Mouse (Mus musculus): ENCODE data around the gene Adgre5. TPM values are rescaled to one million over a fixed set of nuclear protein-coding genes. Genes with fewer than 3 reads are reported as not detected.

Adgre5 gene
- polyA plus RNA-seq, 1 experiment from 2014 or later = 39.5 TPM

- H3K4me3 ChIP-seq (ENCODE audit: low read length) = no peak overlapping the region
- WGBS = 50% methylated on average over 2 of the region's 2 CpGs
- H3K9ac ChIP-seq (ENCODE audit: low read length) = no peak overlapping the region
- H3K27me3 ChIP-seq (ENCODE audit: control insufficient read depth, insufficient read depth, low read length) = no peaks in the 10 kb centered on the region
- no peak overlapping the region for H3K4me2 ChIP-seq (ENCODE audit: low read depth, low read length)
- no peak for ATAC-seq (replicated peaks; ENCODE audit: extremely low read depth, insufficient read depth, low FRiP score)
- H3K4me1 ChIP-seq (ENCODE audit: control insufficient read depth, insufficient read depth, low read length) = no peaks in the 10 kb centered on the region
- no peak overlapping the region for H3K27ac ChIP-seq (ENCODE audit: low read length)
- H3K9me3 ChIP-seq (replicated peaks; ENCODE audit: control insufficient read depth, low read length) = peaks cover 5% of the 10 kb centered on the region
- no peaks in the 10 kb centered on the region for H3K36me3 ChIP-seq (ENCODE audit: control insufficient read depth, insufficient read depth)
Observed at GRCm38 (mm10) chr8:83759231-83759759, 18.2 kb upstream of the Adgre5 start.

- Histone ChIP-seq H3K4me3 (ENCODE audit: low read length) (no peak overlapping the region), H3K27me3 (ENCODE audit: control insufficient read depth, insufficient read depth, low read length) (no peaks in the 10 kb centered on the region; the same call in 1 of the 2 replicates), H3K4me1 (ENCODE audit: control insufficient read depth, insufficient read depth, low read length) (no peaks in the 10 kb centered on the region), H3K9me3 (replicated peaks; ENCODE audit: control insufficient read depth, low read length) (peaks cover 5% of the 10 kb centered on the region), H3K36me3 (ENCODE audit: control insufficient read depth, insufficient read depth) (no peaks in the 10 kb centered on the region), H3K9ac (ENCODE audit: low read length) (no peak overlapping the region), H3K4me2 (ENCODE audit: low read depth, low read length) (no peak overlapping the region), H3K27ac (ENCODE audit: low read length) (no peak overlapping the region)
- WGBS = 58% methylated on average over 5 of the region's 5 CpGs
- no peak for ATAC-seq (replicated peaks; ENCODE audit: extremely low read depth, insufficient read depth, low FRiP score)
Observed at GRCm38 (mm10) chr8:83758298-83758697, 17.2 kb upstream of the Adgre5 start.

GRCm38 (mm10) chr8:83757084-83757607 lies 16.0 kb upstream of the Adgre5 start:
- ATAC-seq (replicated peaks; ENCODE audit: extremely low read depth, insufficient read depth, low FRiP score) = no peak
- WGBS = 68% methylated on average over 6 of the region's 6 CpGs
- Histone ChIP-seq H3K9ac (ENCODE audit: low read length) (no peak overlapping the region), H3K36me3 (ENCODE audit: control insufficient read depth, insufficient read depth) (no peaks in the 10 kb centered on the region), H3K27me3 (ENCODE audit: control insufficient read depth, insufficient read depth, low read length) (no peaks in the 10 kb centered on the region; the same call in 1 of the 2 replicates), H3K27ac (ENCODE audit: low read length) (no peak overlapping the region), H3K4me1 (ENCODE audit: control insufficient read depth, insufficient read depth, low read length) (no peaks in the 10 kb centered on the region), H3K4me2 (ENCODE audit: low read depth, low read length) (no peak overlapping the region), H3K9me3 (replicated peaks; ENCODE audit: control insufficient read depth, low read length) (peaks cover 5% of the 10 kb centered on the region), H3K4me3 (ENCODE audit: low read length) (no peak overlapping the region)

- Histone ChIP-seq H3K9me3 (replicated peaks; ENCODE audit: control insufficient read depth, low read length) (peaks cover 5% of the 10 kb centered on the region), H3K4me1 (ENCODE audit: control insufficient read depth, insufficient read depth, low read length) (no peaks in the 10 kb centered on the region), H3K4me2 (ENCODE audit: low read depth, low read length) (no peak overlapping the region), H3K36me3 (ENCODE audit: control insufficient read depth, insufficient read depth) (no peaks in the 10 kb centered on the region), H3K9ac (ENCODE audit: low read length) (no peak overlapping the region), H3K27me3 (ENCODE audit: control insufficient read depth, insufficient read depth, low read length) (no peaks in the 10 kb centered on the region; the same call in 1 of the 2 replicates), H3K27ac (ENCODE audit: low read length) (no peak overlapping the region), H3K4me3 (ENCODE audit: low read length) (no peak overlapping the region)
- no peak for ATAC-seq (replicated peaks; ENCODE audit: extremely low read depth, insufficient read depth, low FRiP score)
- 95% methylated on average over 3 of the region's 3 CpGs for WGBS
Observed at GRCm38 (mm10) chr8:83756273-83756672, 15.1 kb upstream of the Adgre5 start.

- WGBS = 41% methylated on average over 3 of the region's 3 CpGs
Observed at GRCm38 (mm10) chr8:83754149-83754548, 13.0 kb upstream of the Adgre5 start.

GRCm38 (mm10) chr8:83749265-83749664 lies 8.1 kb upstream of the Adgre5 start:
- ATAC-seq (replicated peaks; ENCODE audit: extremely low read depth, insufficient read depth, low FRiP score) = no peak
- H3K4me2 ChIP-seq (ENCODE audit: low read depth, low read length) = no peak overlapping the region; the same call in 1 of the 2 replicates
- H3K27me3 ChIP-seq (ENCODE audit: control insufficient read depth, insufficient read depth, low read length) = no peaks in the 10 kb centered on the region; the same call in 1 of the 2 replicates
- no peaks in the 10 kb centered on the region for H3K36me3 ChIP-seq (ENCODE audit: control insufficient read depth, insufficient read depth)
- H3K27ac ChIP-seq (ENCODE audit: low read length) = peak overlapping the region; percentile 95
- no peaks in the 10 kb centered on the region for H3K9me3 ChIP-seq (replicated peaks; ENCODE audit: control insufficient read depth, low read length)
- 76% methylated on average over 9 of the region's 9 CpGs for WGBS
- no peak overlapping the region for H3K4me3 ChIP-seq (ENCODE audit: low read length)
- H3K9ac ChIP-seq (ENCODE audit: low read length) = no peak overlapping the region
- H3K4me1 ChIP-seq (ENCODE audit: control insufficient read depth, insufficient read depth, low read length) = peaks cover 21% of the 10 kb centered on the region

More at GRCm38 (mm10) chr8:83754149-83754548, 13.0 kb upstream of the Adgre5 start:
- no peak overlapping the region for H3K9ac ChIP-seq (ENCODE audit: low read length)
- no peak overlapping the region for H3K4me3 ChIP-seq (ENCODE audit: low read length)
- H3K4me2 ChIP-seq (ENCODE audit: low read depth, low read length) = no peak overlapping the region
- H3K27ac ChIP-seq (ENCODE audit: low read length) = no peak overlapping the region
- H3K27me3 ChIP-seq (ENCODE audit: control insufficient read depth, insufficient read depth, low read length) = no peaks in the 10 kb centered on the region; the same call in 1 of the 2 replicates
- no peak for ATAC-seq (replicated peaks; ENCODE audit: extremely low read depth, insufficient read depth, low FRiP score)
- peaks cover 5% of the 10 kb centered on the region for H3K9me3 ChIP-seq (replicated peaks; ENCODE audit: control insufficient read depth, low read length)
- H3K36me3 ChIP-seq (ENCODE audit: control insufficient read depth, insufficient read depth) = no peaks in the 10 kb centered on the region
- H3K4me1 ChIP-seq (ENCODE audit: control insufficient read depth, insufficient read depth, low read length) = peaks cover 3% of the 10 kb centered on the region; the same call in 1 of the 2 replicates

GRCm38 (mm10) chr8:83748708-83749107 lies 7.6 kb upstream of the Adgre5 start:
- Histone ChIP-seq H3K36me3 (ENCODE audit: control insufficient read depth, insufficient read depth) (no peaks in the 10 kb centered on the region), H3K9me3 (replicated peaks; ENCODE audit: control insufficient read depth, low read length) (no peaks in the 10 kb centered on the region), H3K27me3 (ENCODE audit: control insufficient read depth, insufficient read depth, low read length) (no peaks in the 10 kb centered on the region; the same call in 1 of the 2 replicates), H3K4me2 (ENCODE audit: low read depth, low read length) (peak overlapping the region; percentile 85), H3K4me3 (ENCODE audit: low read length) (no peak overlapping the region), H3K4me1 (ENCODE audit: control insufficient read depth, insufficient read depth, low read length) (peaks cover 21% of the 10 kb centered on the region), H3K27ac (ENCODE audit: low read length) (peak overlapping the region; percentile 95), H3K9ac (ENCODE audit: low read length) (peak overlapping the region; percentile 54)
- ATAC-seq (replicated peaks; ENCODE audit: extremely low read depth, insufficient read depth, low FRiP score) = peak; percentile 74
- 29% methylated on average over 3 of the region's 3 CpGs for whole genome bisulfite sequencing

GRCm38 (mm10) chr8:83747661-83748346 lies 6.7 kb upstream of the Adgre5 start:
- 1% methylated on average over 28 of the region's 28 CpGs for WGBS

GRCm38 (mm10) chr8:83744070-83744469 lies 2.9 kb upstream of the Adgre5 start:
- peaks cover 41% of the 10 kb centered on the region for H3K4me1 ChIP-seq (ENCODE audit: control insufficient read depth, insufficient read depth, low read length)
- 79% methylated on average over 4 of the region's 4 CpGs for WGBS
- no peak for ATAC-seq (replicated peaks; ENCODE audit: extremely low read depth, insufficient read depth, low FRiP score)

More at GRCm38 (mm10) chr8:83747661-83748346, 6.7 kb upstream of the Adgre5 start:
- H3K4me2 ChIP-seq (ENCODE audit: low read depth, low read length) = peak overlapping the region; percentile 85
- H3K4me3 ChIP-seq (ENCODE audit: low read length) = peak overlapping the region; percentile 55
- H3K36me3 ChIP-seq (ENCODE audit: control insufficient read depth, insufficient read depth) = no peaks in the 10 kb centered on the region
- H3K9me3 ChIP-seq (replicated peaks; ENCODE audit: control insufficient read depth, low read length) = no peaks in the 10 kb centered on the region
- peak; percentile 89 for ATAC-seq (replicated peaks; ENCODE audit: extremely low read depth, insufficient read depth, low FRiP score)
- H3K27me3 ChIP-seq (ENCODE audit: control insufficient read depth, insufficient read depth, low read length) = no peaks in the 10 kb centered on the region
- H3K4me1 ChIP-seq (ENCODE audit: control insufficient read depth, insufficient read depth, low read length) = peaks cover 21% of the 10 kb centered on the region
- H3K9ac ChIP-seq (ENCODE audit: low read length) = peak overlapping the region; percentile 80
- peak overlapping the region; percentile 95 for H3K27ac ChIP-seq (ENCODE audit: low read length)

More at GRCm38 (mm10) chr8:83744070-83744469, 2.9 kb upstream of the Adgre5 start:
- Histone ChIP-seq H3K27ac (ENCODE audit: low read length) (no peak overlapping the region), H3K9me3 (replicated peaks; ENCODE audit: control insufficient read depth, low read length) (no peaks in the 10 kb centered on the region), H3K4me3 (ENCODE audit: low read length) (no peak overlapping the region), H3K9ac (ENCODE audit: low read length) (no peak overlapping the region), H3K36me3 (ENCODE audit: control insufficient read depth, insufficient read depth) (no peaks in the 10 kb centered on the region), H3K4me2 (ENCODE audit: low read depth, low read length) (no peak overlapping the region), H3K27me3 (ENCODE audit: control insufficient read depth, insufficient read depth, low read length) (no peaks in the 10 kb centered on the region)
